Mouse (Mus musculus) gastrocnemius, postnatal 36 days (tissue): ENCODE measurements around the gene BC100530. TPM values are rescaled to one million over a fixed set of nuclear protein-coding genes. Genes with fewer than 3 reads are reported as not detected.
"Not testable (repeated sequence)": the region's sequence is repeated elsewhere in the genome, so short reads cannot be mapped to it uniquely, and the experiment has no call there.

ENCODE experiments used
- DNase-seq, 2 experiments: peaks; one replicate each; pipeline ENCODE4 v3.0.0; 2022
- intact Hi-C: fragments of 180-260 bp; cut with DNase I; formaldehyde crosslinking; loops from one replicate; pipeline ENCODE4 v1.15.1; 2025
- long read RNA-seq, 2 experiments: library from polyadenylated mRNA; stranded (forward); transcript quantifications; one replicate each; pipeline ENCODE4 v2.0.0; 2021
- total RNA-seq, 2 experiments: library from RNA; stranded (reverse); gene quantifications; 2 replicates each; pipeline ENCODE4 v1.2.3; 2021

The BC100530 gene
- not detected for total RNA-seq
- long read RNA-seq, experiment 1, result 0 reads
- long read RNA-seq, experiment 2, result 0 reads

DNA sequence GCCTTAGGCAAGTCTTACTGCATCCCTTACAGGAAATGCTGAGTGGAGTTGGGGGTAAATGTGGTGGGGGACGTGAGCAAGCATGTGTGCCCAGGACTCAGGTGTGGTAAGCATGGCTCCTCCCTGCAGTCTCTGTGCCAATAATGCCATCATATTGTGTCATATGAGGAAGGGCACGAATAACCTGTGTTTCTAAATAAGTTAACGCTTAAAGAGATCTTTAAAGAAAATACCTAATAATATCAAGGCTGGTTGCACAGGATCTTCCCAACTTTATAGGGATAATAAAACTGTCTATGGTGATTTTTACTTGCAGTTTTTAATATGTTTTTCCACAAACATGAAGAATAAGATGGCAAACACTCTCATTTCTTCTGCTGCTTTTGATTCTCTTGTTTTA, at the start of gene BC100530:
Gene BC100530, minus strand, starts transcription at position 101 of the 400 bp plus-strand sequence.
- DNase-seq, intact Hi-C loops: not testable (repeated sequence)

- intact Hi-C loops, result no loop called here
- DNase-seq, result no peak
These were observed 40.8 kb upstream of the BC100530 start, which contains the start of gene Stfa2 for GRCm38 (mm10) chr16:36408357-36408756. Gene Stfa2 (minus strand): TSS chr16:36408457.

GRCm38 (mm10) chr16:36389060-36389459, 21.5 kb upstream of the BC100530 start:
- intact Hi-C loops, result no loop called here
- DNase-seq, result no peak

DNA sequence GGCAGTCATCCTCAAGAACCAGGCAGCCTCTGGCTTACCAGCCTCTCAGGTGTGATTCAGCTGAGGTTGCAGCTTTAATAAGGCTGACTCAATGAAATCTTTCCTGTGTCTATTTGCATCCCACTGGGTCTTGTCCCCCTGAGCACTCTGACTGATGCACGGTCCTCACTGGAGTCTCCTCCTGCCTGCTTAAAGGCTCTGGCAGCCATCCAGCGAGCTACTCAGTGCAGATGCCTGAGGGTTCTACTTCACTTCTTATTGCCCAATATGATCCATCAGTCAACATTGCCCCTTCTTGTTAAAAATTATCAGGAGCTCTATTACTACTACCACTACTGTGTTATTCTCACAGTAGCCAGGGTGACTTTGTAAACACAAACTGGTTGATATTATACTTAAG, 30.4 kb downstream of the BC100530 start:
- intact Hi-C loops, result no loop called here
- no peak for DNase-seq

- DNase-seq, result no peak
- intact Hi-C loops, result no loop called here
These were observed 33.3 kb downstream of the BC100530 start, which contains the start of gene BC117090 for GRCm38 (mm10) chr16:36334232-36334631. Gene BC117090 (minus strand): TSS chr16:36334332.

DNA sequence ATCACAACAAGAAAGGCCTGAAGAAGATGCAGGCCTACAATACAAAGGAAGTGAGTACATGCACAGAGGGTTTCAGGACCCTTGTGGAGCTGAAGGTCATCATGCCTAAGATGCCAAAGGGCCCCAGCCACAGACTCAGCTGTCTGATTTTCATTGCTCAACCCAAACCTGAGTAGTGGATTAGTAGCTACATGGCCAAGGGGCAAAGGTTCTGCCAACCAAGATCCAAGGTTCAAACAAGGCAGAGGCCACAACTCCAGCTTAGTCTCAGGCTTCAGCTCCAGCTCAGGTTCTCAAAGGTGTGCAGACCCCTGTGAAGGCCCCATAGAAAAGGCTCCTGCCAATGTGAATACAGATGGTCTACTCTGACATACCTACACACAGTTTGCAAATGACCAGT, 48.3 kb downstream of the BC100530 start:
- DNase-seq, result no peak
- intact Hi-C loops, result no loop called here

DNA sequence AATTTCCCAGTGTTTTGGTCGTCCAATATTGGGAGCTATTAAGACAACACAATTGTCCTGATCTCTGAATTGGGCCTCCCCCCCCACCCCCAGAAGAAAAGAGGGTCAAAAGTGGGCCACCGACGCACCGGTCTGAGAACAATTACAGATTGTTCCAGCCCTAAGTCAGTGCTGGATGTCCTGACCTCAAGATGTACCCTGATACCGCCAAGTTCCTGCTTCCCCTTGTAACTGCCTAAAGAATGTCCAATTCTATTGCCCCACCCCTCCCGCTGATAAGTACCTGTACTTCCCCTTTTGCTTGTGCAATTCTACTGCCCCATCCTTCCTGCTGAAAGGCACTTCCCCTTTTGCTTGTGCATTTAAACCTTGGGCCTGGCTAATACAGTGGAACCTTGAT, 51.4 kb downstream of the BC100530 start:
- DNase-seq, intact Hi-C loops: not testable (repeated sequence)

Other genes with a start within 250 kb of the BC100530 start
- gene Csta1, start 236.5 kb downstream of the BC100530 start, total RNA-seq, result not detected
- gene Stfa2l1, start 210.9 kb downstream of the BC100530 start, total RNA-seq, result not detected
- gene Gm5483, start 183.5 kb downstream of the BC100530 start, total RNA-seq, result not detected
- gene Gm5416, start 157.3 kb downstream of the BC100530 start, total RNA-seq, result not detected
- not detected for gene 2010005H15Rik, start 146.3 kb downstream of the BC100530 start, total RNA-seq
- gene Stfa1, start 90.8 kb downstream of the BC100530 start, total RNA-seq, result not detected
- gene BC117090, start 33.4 kb downstream of the BC100530 start, total RNA-seq, result not detected
- not detected for gene Stfa2, start 40.7 kb upstream of the BC100530 start, total RNA-seq
- gene Stfa3, start 87.6 kb upstream of the BC100530 start, total RNA-seq, result not detected
- gene Casr, start 194.4 kb upstream of the BC100530 start, total RNA-seq, result 1 to 10 TPM in 1 of 2 experiments, under 1 TPM in 1; 0.74 to 1.3 TPM